Mouse (Mus musculus) cerebellum, adult 18-20 months (tissue): ENCODE measurements at regions not wholly inside any gene's neighbourhood (a gene's known extent, or its start where the extent isn't known, plus 50 kb on each side); places are given as distances from the start of the nearest gene placed in this dataset.

Experiments
- DNase-seq, 2 experiments: peaks; one replicate each; pipeline ENCODE4 v3.0.0; 2021

- no peak for DNase-seq
These were observed 220.0 kb upstream of the Gm9767 start for GRCm38 (mm10) chr10:25857954-25858616.

- no peak for DNase-seq
These were observed 233.7 kb upstream of the Gm9767 start for GRCm38 (mm10) chr10:25844348-25844747.

GRCm38 (mm10) chr10:25829275-25829674 is 248.8 kb upstream of the Gm9767 start:
- DNase-seq: no peak

GRCm38 (mm10) chr10:25804223-25804622 is 268.2 kb upstream of the Smlr1 start:
- DNase-seq: no peak

- no peak for DNase-seq
These were observed 265.4 kb upstream of the Smlr1 start for GRCm38 (mm10) chr10:25801499-25801898.

- no peak for DNase-seq
These were observed 262.8 kb upstream of the Smlr1 start for GRCm38 (mm10) chr10:25798881-25799280.

GRCm38 (mm10) chr10:25790363-25790821 is 254.3 kb upstream of the Smlr1 start:
- DNase-seq: no peak

GRCm38 (mm10) chr10:25788660-25789059 is 252.6 kb upstream of the Smlr1 start:
- no peak for DNase-seq

GRCm38 (mm10) chr10:25788004-25788403 is 251.9 kb upstream of the Smlr1 start:
- DNase-seq: no peak

GRCm38 (mm10) chr10:25783861-25784260 is 247.8 kb upstream of the Smlr1 start:
- no peak for DNase-seq

- DNase-seq: no peak
These were observed 243.4 kb upstream of the Smlr1 start for GRCm38 (mm10) chr10:25779476-25779875.

- DNase-seq: no peak
These were observed 241.7 kb upstream of the Smlr1 start for GRCm38 (mm10) chr10:25777717-25778116.

- DNase-seq: no peak
These were observed 240.6 kb upstream of the Smlr1 start for GRCm38 (mm10) chr10:25776697-25777096.

- DNase-seq: no peak
These were observed 234.0 kb upstream of the Smlr1 start for GRCm38 (mm10) chr10:25770051-25770450.

- no peak for DNase-seq
These were observed 232.4 kb upstream of the Smlr1 start for GRCm38 (mm10) chr10:25768456-25768855.

GRCm38 (mm10) chr10:25754300-25754699 is 218.2 kb upstream of the Smlr1 start:
- DNase-seq: no peak

GRCm38 (mm10) chr10:25742678-25743077 is 206.6 kb upstream of the Smlr1 start:
- no peak for DNase-seq

GRCm38 (mm10) chr10:25740956-25741355 is 204.9 kb upstream of the Smlr1 start:
- DNase-seq: no peak

GRCm38 (mm10) chr10:25730470-25730869 is 194.4 kb upstream of the Smlr1 start:
- no peak for DNase-seq

- no peak for DNase-seq
These were observed 187.9 kb upstream of the Smlr1 start for GRCm38 (mm10) chr10:25723966-25724365.

- no peak for DNase-seq
These were observed 179.7 kb upstream of the Smlr1 start for GRCm38 (mm10) chr10:25715747-25716146.

- DNase-seq: no peak
These were observed 178.6 kb upstream of the Smlr1 start for GRCm38 (mm10) chr10:25714636-25715035.

GRCm38 (mm10) chr10:25714041-25714440 is 178.0 kb upstream of the Smlr1 start:
- DNase-seq: no peak

- DNase-seq: no peak
These were observed 171.9 kb upstream of the Smlr1 start for GRCm38 (mm10) chr10:25707951-25708350.

- DNase-seq: no peak
These were observed 166.1 kb upstream of the Smlr1 start for GRCm38 (mm10) chr10:25702146-25702545.
